ENCODE assay signal across 13 mouse cellular contexts in the genomic region with DNA sequence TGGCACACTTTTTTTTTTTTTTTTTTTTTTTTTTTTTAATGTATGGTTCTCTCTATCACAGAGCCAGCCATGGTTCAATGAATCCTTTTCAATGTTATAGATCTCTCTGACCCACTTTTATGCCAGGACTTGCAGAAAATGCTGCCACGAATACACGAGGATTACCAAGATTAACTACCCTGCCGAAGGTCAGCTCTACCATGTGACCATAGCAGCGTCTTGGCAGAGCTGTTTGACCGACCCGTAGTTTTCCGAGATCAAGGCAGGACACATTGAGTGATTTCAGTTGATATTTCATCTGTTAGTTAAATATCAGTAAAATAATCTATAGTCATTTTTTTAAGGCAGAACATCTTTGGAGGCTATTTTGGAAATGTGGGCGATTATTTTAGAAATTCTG.
"Had no signal": no experiment of that assay in that cellular context is flagged by ENCODE, and none has a peak within 500 bp of the region (broad histone marks: within the 10 kb centered on the region; RNA-seq: fewer than 3 reads in every experiment).

No protein-coding gene starts in this region.

- DNase-seq: gastrocnemius, postnatal 14 days; gastrocnemius, postnatal 36 days; heart, adult 11 months; heart, adult 2 months; heart, postnatal 14 days; heart, postnatal 36 days; kidney, adult 18-20 months; kidney, postnatal 10 days; layer of hippocampus, adult 9-11 months; layer of hippocampus, postnatal 36 days; liver; liver, embryonic 13.5 days; liver, postnatal 0 days had no signal
